Mouse (Mus musculus): ENCODE data around the gene Exo1. TPM values are rescaled to one million over a fixed set of nuclear protein-coding genes. Genes with fewer than 3 reads are reported as not detected.

Exo1 gene
- total RNA-seq, 2 experiments from 2014 or later: 0.66 to 2.2 TPM

DNA sequence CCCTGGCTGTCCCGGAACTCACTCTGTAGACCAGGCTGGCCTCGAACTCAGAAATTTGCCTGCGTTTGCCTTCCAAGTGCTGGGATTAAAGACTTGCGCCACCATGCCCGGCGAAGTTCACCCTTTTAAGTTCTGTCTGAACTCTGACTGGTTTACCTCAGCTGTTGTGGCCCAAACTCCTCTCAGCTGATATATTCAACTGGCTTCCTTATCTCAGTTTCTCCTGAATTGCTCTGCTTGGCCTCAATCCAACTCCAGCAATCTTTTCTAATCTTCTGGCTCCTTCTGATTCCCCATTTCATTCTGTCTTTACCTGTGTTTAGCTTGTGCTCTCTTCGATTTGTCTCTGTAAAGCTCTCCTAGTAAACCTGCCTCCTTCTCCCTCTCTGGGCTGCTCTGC, 62.8 kb downstream of the Exo1 start:
- DNase-seq (ENCODE audit: low spot score in 2 of 2): no peak
- intact Hi-C loops (cut with DNase I): no loop called here

DNA sequence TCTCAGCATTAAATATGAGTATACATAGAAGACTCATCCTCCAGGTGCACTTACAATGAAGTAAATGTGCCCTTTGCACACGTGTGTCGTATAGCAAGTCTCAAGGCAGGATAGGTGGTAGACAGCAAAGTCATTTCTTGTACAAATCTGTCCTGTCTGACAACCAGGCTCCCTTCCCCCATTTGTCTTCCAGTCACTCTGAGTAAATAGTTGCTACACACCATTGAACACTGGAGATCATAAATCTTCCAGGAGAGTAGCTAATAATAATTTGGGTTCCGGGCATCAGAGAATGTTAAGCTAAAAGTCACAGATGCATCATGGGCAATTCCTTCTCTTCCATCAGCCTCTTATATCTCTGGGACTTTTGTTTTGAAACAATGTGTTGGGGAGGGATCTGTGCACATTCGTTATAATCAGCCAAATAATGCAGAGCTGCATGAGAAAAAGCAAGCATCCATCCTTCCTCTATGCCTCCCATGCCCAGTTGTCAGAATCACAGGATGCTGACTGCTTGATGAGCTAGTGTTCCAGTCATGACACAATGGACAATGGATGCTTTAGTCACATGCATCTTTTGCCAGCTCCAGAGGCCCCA, 66.4 kb downstream of the Exo1 start:
- intact Hi-C loops (cut with DNase I): no loop called here
- DNase-seq (ENCODE audit: low spot score in 2 of 2): no peak

DNA sequence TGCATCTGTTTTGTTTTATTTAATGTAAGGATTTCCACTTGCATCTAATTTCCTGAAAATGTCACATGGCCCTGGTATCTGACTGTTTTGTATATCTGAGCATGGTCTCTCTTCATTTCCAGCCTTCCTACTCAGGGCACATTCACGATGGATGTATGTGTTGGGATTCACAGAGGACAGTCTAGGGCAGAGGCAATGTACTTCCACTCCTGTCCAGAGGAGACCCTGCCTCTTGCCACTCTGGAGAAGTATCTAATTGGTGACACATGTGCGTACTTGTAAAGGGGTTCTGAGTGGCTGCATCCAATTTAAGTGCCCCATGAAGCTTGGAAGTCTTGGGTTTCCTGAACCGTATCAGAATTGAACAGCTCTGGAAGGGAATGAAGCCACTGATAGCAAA, 70.0 kb downstream of the Exo1 start:
- DNase-seq (ENCODE audit: low spot score in 2 of 2): no peak
- intact Hi-C loops (cut with DNase I): no loop called here

DNA sequence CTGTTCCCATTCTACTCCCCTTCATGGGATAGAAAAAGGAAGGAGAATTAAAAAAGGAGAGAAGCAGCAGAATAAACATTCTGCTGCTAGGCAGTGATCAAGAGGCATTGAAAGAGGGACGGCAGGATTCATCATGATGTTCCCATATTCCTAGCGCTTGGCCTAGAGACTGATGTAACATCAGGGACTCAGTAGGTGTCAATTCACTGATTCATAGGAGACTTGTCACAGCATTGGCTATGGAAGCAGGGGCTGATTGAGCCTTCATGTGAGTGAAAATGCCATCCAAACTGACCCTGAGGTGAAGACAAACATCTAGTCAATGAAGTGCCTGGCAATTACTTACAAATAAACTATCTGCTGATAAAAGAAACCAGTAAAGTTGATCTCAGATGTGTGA, 70.5 kb downstream of the Exo1 start:
- intact Hi-C loops (cut with DNase I): no loop called here
- no peak for DNase-seq (ENCODE audit: low spot score in 2 of 2)

DNA sequence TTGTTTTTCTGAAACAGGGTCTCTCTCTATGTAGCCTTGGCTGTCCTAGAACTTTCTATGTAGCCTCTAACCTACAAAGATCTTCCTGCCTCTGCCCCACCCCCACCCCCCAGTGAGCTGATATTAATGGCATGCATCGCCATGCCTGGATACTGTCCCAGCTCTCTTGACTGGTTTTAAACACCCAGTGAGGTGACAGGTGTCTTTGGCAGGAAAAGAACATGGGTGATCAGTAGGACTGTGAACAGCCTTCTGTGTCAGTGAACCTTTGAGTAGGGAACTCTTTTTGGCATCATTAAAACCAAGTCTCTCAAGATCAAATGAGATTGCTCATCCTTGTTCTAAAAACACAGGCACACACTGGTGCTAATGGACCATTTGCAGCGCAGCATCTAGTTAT, 81.4 kb downstream of the Exo1 start:
- intact Hi-C loops (cut with DNase I): no loop called here
- DNase-seq (ENCODE audit: low spot score in 2 of 2): no peak

Other genes with a start within 250 kb of the Exo1 start
- gene Opn3, start 187.8 kb upstream of the Exo1 start, total RNA-seq (2021): 1 to 10 TPM; 8.2 to 8.9 TPM
- 10 to 100 TPM in 1 of 2 experiments, 1 to 10 TPM in 1; 9.7 to 11.1 TPM for gene Chml, start 187.7 kb upstream of the Exo1 start, total RNA-seq (2021)
- not detected for gene Wdr64, start 182.0 kb upstream of the Exo1 start, total RNA-seq (2021)
- gene Gm38100, start 39.7 kb downstream of the Exo1 start, total RNA-seq (2021): not detected
- gene Rbm8a2, start 98.5 kb downstream of the Exo1 start, total RNA-seq (2021): under 1 TPM in 1 of 2 experiments, not detected in 1; 0.27 TPM